Mouse (Mus musculus): ENCODE data around the gene Gm609. TPM values are rescaled to one million over a fixed set of nuclear protein-coding genes. Genes with fewer than 3 reads are reported as not detected.
A peak's percentile ranks its signal among the peaks of the same experiment; 100 is the strongest.
"Not testable (repeated sequence)": the region's sequence is repeated elsewhere in the genome, so short reads cannot be mapped to it uniquely, and the experiment has no call there.

The Gm609 gene
- total and polyA plus RNA-seq, 2 experiments from 2014 or later = not detected

DNA sequence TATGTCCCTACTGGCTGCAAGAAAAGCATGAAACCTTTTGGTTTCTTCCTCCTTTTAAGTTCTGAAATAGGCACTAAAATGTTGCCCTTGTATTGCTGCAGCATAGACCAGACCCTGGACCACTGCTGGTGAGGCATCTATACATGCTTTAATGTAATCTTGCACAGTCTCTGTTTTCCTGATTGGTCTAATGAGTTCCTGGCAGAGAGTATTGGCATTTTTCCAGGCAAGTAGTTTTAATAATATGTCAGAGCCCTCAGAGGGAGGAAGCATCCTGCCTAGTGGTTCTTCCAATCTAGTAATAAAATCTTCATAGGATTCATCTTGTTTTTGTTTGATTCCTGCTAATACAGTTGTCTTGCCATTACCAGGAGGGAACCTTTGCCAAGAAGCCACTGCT, 15.8 kb downstream of the Gm609 start:
- no peak for ATAC-seq
- no peak overlapping the region for H3K4me3 ChIP-seq (ENCODE audit: low read length)
- DNase-seq (ENCODE audit: low spot score) = peak; percentile 7
- no peak for TF ChIP-seq CTCF (IDR thresholded peaks at IDR 0.05; ENCODE audit: low read depth)
- H3K9ac ChIP-seq (replicated peaks; ENCODE audit: low read length) = no peak overlapping the region
- H3K4me2 ChIP-seq (ENCODE audit: low read depth, low read length) = no peak overlapping the region
- H3K9me3 ChIP-seq (ENCODE audit: low read length) = no peaks in the 10 kb centered on the region
- H3K36me3 ChIP-seq (ENCODE audit: insufficient read depth, low read length) = no peaks in the 10 kb centered on the region
- no peaks in the 10 kb centered on the region for H3K27me3 ChIP-seq (ENCODE audit: insufficient read depth, low read length)
- no peaks in the 10 kb centered on the region for H3K4me1 ChIP-seq (ENCODE audit: insufficient read depth, low read length)
- no peak overlapping the region for H3K27ac ChIP-seq

DNA sequence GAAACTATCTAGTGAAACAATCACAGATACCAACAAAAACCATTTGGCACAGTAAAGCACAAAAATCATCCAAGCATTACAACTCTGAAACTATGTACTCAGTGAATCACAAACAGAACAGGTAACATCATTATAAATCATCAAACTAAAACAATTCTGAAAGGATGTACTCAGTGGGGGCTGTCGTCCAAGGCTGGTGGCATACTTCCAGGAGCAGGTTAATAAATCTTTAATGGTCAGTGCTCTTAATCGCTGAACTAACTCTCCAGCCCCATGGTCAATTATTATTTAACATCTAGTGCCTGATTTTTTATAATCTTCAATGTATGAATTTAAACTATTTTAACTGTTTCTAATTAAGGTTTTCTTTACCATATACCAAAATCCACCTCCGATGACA, 20.9 kb downstream of the Gm609 start:
- H3K27me3 ChIP-seq (ENCODE audit: insufficient read depth, low read length); DNase-seq (ENCODE audit: low spot score); ATAC-seq; H3K27ac ChIP-seq; H3K4me2 ChIP-seq (ENCODE audit: low read depth, low read length); H3K9me3 ChIP-seq (ENCODE audit: low read length); H3K4me3 ChIP-seq (ENCODE audit: low read length); H3K36me3 ChIP-seq (ENCODE audit: insufficient read depth, low read length); H3K9ac ChIP-seq (replicated peaks; ENCODE audit: low read length); H3K4me1 ChIP-seq (ENCODE audit: insufficient read depth, low read length): not testable (repeated sequence)
- 69% methylated on average over 3 of the region's 3 CpGs for WGBS

DNA sequence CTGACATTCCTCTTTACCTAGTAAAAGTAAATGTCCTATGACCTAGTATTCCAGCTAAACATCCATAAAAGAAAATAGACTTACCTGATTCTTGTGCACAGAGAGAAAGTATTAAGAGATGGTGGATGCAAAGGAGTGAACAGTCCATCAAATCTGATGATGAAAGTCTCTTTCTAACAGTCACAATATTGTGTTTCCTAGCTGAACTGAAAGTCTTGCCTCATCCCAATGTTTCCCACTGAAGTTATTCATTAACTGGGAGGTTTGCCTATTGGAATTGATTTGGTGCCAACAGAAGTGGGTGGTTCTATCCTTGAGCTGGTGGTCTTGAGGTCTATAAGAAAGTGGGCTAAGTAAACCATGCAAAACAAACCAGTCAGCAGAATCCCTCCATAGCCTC, 38.0 kb downstream of the Gm609 start:
- no peak overlapping the region for H3K4me3 ChIP-seq (ENCODE audit: low read length)
- no peaks in the 10 kb centered on the region for H3K9me3 ChIP-seq (ENCODE audit: low read length)
- H3K4me2 ChIP-seq (ENCODE audit: low read depth, low read length) = no peak overlapping the region
- H3K9ac ChIP-seq (replicated peaks; ENCODE audit: low read length) = no peak overlapping the region
- DNase-seq (ENCODE audit: low spot score) (no peak), ATAC-seq (no peak)
- H3K27ac ChIP-seq = no peak overlapping the region
- TF ChIP-seq CTCF (IDR thresholded peaks at IDR 0.05; ENCODE audit: low read depth) = no peak
- no peaks in the 10 kb centered on the region for H3K27me3 ChIP-seq (ENCODE audit: insufficient read depth, low read length)
- no peaks in the 10 kb centered on the region for H3K4me1 ChIP-seq (ENCODE audit: insufficient read depth, low read length)
- H3K36me3 ChIP-seq (ENCODE audit: insufficient read depth, low read length) = no peaks in the 10 kb centered on the region

DNA sequence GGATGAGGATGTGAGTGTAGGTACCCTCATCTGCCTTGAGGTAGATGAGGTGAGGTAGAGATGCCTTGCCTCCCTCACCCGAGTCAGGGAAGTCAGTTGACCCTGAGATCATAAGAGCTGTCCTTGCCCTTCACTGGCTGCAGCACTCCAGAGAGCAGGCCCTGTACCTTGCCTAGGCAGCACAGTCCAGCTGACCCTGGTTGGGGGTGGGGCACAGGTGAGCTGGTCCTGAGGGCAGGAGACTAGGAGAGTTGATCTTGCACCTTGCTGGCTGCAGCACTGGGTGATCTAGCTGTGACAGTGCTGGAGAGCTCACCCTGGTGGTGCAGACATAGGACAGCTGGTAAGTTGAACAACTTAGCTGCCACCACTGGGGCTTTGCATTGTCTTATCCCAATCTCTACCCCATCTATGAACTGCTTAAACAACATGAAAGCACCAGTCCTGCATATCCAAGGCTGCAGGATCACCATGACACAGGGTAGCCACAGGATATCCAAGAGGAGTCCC, 55.5 kb downstream of the Gm609 start:
- no peak overlapping the region for H3K9ac ChIP-seq (replicated peaks; ENCODE audit: low read length)
- 80% methylated on average over 1 of the region's 1 CpGs for WGBS
- H3K9me3 ChIP-seq (ENCODE audit: low read length) = no peaks in the 10 kb centered on the region
- H3K36me3 ChIP-seq (ENCODE audit: insufficient read depth, low read length) = no peaks in the 10 kb centered on the region
- no peak for DNase-seq (ENCODE audit: low spot score)
- no peak for TF ChIP-seq CTCF (IDR thresholded peaks at IDR 0.05; ENCODE audit: low read depth)
- H3K4me2 ChIP-seq (ENCODE audit: low read depth, low read length) = no peak overlapping the region
- H3K27ac ChIP-seq = no peak overlapping the region
- ATAC-seq = no peak
- no peaks in the 10 kb centered on the region for H3K4me1 ChIP-seq (ENCODE audit: insufficient read depth, low read length)
- H3K27me3 ChIP-seq (ENCODE audit: insufficient read depth, low read length) = no peaks in the 10 kb centered on the region
- no peak overlapping the region for H3K4me3 ChIP-seq (ENCODE audit: low read length)

DNA sequence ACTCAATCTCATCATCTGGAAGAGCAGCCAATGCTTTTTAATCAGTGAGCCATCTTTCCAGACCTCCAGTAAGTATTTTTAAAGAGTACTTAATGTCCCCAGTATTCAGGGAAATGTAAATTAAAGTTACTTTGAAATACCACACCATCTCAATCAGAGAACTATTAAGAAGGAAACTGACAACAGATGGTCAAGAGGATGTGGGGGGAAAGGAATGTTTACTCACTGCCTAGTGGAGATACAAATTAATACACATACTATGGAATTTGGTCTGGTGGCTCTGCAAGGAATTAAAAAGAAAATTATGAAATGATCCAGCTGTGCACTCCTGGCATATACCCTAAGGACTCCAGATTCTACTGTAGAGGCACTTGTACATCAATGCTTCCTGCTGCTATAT, 57.2 kb downstream of the Gm609 start:
- Histone ChIP-seq H3K4me3 (ENCODE audit: low read length) (no peak overlapping the region), H3K27ac (no peak overlapping the region), H3K9ac (replicated peaks; ENCODE audit: low read length) (no peak overlapping the region), H3K9me3 (ENCODE audit: low read length) (no peaks in the 10 kb centered on the region), H3K4me1 (ENCODE audit: insufficient read depth, low read length) (no peaks in the 10 kb centered on the region), H3K36me3 (ENCODE audit: insufficient read depth, low read length) (no peaks in the 10 kb centered on the region), H3K4me2 (ENCODE audit: low read depth, low read length) (no peak overlapping the region), H3K27me3 (ENCODE audit: insufficient read depth, low read length) (no peaks in the 10 kb centered on the region)
- DNase-seq (ENCODE audit: low spot score) (no peak), ATAC-seq (no peak)
- no peak for TF ChIP-seq CTCF (IDR thresholded peaks at IDR 0.05; ENCODE audit: low read depth)

DNA sequence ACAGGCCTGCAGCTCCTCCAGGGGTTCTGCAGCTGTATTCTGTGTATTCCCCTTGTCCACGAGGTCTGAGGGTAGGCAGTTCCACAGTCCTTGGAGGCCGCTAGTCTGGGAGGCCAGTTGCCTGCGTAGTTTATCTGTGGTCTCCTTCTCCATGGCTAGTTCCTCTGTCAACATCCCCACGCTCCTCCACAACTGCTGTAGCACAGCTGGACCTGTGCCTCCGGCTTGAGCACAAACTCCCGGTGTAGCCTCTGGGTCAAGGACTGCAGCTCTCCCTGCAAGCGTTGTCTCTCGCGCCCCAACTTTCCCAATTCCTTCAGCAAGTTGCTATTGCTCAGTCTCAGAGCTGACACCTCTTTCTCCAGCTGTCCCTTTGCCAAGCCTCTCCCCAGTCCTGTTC, 65.1 kb downstream of the Gm609 start:
- DNase-seq (ENCODE audit: low spot score) (no peak), ATAC-seq (no peak)
- no peaks in the 10 kb centered on the region for H3K4me1 ChIP-seq (ENCODE audit: insufficient read depth, low read length)
- WGBS = 90% methylated on average over 9 of the region's 9 CpGs
- no peak overlapping the region for H3K4me3 ChIP-seq (ENCODE audit: low read length)
- H3K9ac ChIP-seq (replicated peaks; ENCODE audit: low read length) = no peak overlapping the region
- H3K4me2 ChIP-seq (ENCODE audit: low read depth, low read length) = no peak overlapping the region
- no peaks in the 10 kb centered on the region for H3K36me3 ChIP-seq (ENCODE audit: insufficient read depth, low read length)
- no peaks in the 10 kb centered on the region for H3K27me3 ChIP-seq (ENCODE audit: insufficient read depth, low read length)
- no peak for TF ChIP-seq CTCF (IDR thresholded peaks at IDR 0.05; ENCODE audit: low read depth)
- H3K27ac ChIP-seq = no peak overlapping the region
- H3K9me3 ChIP-seq (ENCODE audit: low read length) = no peaks in the 10 kb centered on the region

DNA sequence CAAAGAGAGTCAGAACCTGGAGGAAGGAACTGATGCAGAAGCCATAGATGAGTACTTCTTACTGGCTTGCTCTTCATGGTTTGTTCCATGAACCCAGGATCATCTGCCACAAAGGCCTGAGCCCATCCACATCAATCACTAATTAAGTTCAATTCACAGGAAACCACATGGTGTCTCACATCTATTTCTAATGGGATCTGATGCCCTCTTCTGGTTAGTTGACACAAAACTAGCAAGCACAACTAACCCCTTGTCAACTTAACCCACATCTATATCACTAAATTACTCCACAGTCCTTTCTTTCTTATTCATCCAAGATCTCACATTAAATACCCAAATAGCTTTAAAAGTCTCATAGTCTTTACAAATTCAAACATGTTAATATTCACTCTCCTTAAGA, 79.3 kb downstream of the Gm609 start:
- Histone ChIP-seq H3K4me1 (ENCODE audit: insufficient read depth, low read length) (no peaks in the 10 kb centered on the region), H3K4me3 (ENCODE audit: low read length) (no peak overlapping the region), H3K36me3 (ENCODE audit: insufficient read depth, low read length) (no peaks in the 10 kb centered on the region), H3K9me3 (ENCODE audit: low read length) (no peaks in the 10 kb centered on the region), H3K27ac (no peak overlapping the region), H3K4me2 (ENCODE audit: low read depth, low read length) (no peak overlapping the region), H3K27me3 (ENCODE audit: insufficient read depth, low read length) (no peaks in the 10 kb centered on the region), H3K9ac (replicated peaks; ENCODE audit: low read length) (no peak overlapping the region)
- ATAC-seq (no peak), DNase-seq (ENCODE audit: low spot score) (peak; percentile 26)
- peak; percentile 35 for TF ChIP-seq CTCF (IDR thresholded peaks at IDR 0.05; ENCODE audit: low read depth)

DNA sequence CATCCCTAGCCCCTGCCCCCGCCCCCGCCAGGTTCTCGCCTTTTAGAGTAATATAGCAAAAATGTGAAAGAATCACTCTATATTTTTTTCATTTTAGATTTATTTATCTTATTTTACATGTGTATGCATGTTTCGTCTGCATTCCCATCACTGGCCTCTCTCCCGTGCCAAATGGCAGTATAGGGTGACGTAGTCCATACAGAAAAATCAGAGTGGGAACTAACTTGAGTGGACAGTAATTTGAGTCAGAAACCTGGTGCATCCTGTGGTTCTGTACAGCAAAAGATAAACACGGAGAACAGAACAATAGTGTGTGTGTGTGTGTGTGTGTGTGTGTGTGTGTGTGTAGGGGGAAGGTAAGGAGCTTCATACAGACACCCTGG, 83.7 kb downstream of the Gm609 start:
- Histone ChIP-seq H3K4me3 (ENCODE audit: low read length) (peak overlapping the region; percentile 81), H3K9ac (replicated peaks; ENCODE audit: low read length) (peak overlapping the region; percentile 90), H3K27ac (peak overlapping the region; percentile 98), H3K4me2 (ENCODE audit: low read depth, low read length) (peak overlapping the region; percentile 64)
- not testable (repeated sequence) for H3K9me3 ChIP-seq (ENCODE audit: low read length); H3K4me1 ChIP-seq (ENCODE audit: insufficient read depth, low read length); H3K27me3 ChIP-seq (ENCODE audit: insufficient read depth, low read length); H3K36me3 ChIP-seq (ENCODE audit: insufficient read depth, low read length); DNase-seq (ENCODE audit: low spot score)
- ATAC-seq = peak; percentile 79
- WGBS = 23% methylated on average over 7 of the region's 7 CpGs
